Mouse (Mus musculus) T-helper 1 cell (primary cell): ENCODE measurements around the gene Slc9a8.

ENCODE experiments used
- in situ Hi-C: fragments of 300-600 bp; cut with MboI, MseI; formaldehyde crosslinking; loops from one replicate; pipeline ENCODE4 v1.15.1; 2025; ENCODE audit warnings: high pct_unique_total_duplicates

The Slc9a8 gene

GRCm38 (mm10) chr2:167483081-167483826, 61.7 kb downstream of the Slc9a8 start:
- in situ Hi-C loops: no loop called here

DNA sequence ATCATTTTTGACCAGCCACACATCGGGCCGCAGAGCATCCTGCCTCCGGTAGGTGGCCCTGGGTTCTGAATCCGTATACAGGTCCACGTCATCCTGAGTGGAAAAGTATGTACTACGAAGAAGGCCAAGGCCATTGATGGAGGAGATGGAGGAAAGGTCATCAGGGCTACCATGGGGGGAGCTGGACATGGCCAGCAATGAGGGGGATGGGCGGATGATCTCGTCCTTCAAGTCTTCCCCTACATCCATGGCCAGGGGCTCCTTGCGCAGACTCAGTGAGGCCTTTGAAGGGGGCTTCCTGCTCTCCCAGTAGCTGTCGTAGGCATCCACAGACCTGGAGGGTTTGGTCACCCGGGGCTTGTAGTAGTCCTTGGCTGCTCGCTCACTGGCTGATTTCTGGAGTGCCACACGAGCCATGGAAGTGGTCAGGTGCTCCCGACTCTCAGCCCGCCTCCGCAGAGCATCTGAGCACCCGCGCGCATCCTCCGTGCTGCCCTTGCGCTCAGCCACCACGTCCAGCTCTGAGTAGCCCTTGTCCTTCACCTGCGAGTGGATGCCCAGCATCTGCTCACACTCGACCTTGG, 62.4 kb downstream of the Slc9a8 start:
- in situ Hi-C loops: no loop called here

DNA sequence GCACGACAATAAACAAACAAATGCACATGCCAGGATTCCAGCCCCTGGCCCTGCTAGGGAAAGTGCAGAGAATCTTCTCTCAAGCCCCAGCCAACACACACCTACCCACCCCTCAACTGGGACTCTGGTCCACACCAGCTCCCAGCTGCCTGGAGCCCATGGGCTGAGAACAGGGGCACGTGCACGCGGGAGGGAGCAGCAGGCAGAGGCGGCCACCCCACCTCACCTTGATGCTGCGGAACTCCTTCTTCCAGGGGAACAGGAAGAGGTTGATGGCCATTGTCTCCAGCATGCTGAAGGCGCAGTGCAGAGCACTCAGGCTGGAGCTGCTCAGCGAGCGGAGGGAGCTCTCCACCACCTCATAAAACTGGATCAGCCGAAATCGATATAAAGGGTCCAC, 63.4 kb downstream of the Slc9a8 start:
- in situ Hi-C loops: no loop called here

DNA sequence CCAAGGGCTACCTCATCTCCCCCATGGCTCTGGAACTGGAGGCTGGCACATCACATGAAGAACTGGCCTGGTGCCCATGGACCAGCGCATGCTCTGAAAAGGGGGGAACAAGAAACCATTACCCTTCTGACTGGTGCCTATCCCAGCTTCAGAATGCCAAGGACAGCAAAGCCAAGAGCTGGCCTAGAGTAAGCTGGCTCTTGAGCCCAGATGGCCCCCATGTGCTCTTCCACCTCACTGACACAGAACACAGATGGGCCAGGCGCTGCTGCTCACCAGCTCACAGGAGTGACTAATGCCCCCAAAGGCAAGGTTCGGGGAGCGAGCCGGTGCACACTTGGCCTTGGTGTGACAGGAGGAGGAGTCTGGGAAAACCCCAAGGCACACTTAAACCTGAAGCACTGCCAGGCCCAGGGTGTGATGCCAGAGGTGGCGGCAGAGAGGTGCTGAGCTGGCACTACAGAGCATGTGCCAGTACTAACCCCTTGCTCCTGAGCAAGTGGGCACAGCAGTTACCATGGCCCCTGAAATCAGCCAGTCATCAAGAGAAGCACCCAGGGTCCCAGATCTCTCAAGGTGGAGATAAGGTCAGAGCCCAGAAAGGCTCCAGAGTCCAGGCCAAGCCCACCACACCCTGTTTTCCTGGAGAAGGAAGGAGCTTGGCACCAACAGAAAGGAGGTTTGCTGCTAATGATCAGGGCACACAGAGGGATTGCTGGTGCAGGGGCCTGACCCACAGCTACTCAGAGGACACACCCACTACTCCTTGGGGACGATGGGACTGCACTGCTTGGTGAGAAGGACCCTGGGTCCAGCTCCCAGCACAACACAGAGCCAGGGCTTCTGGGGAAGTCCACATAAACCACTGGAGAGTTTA, 64.2 kb downstream of the Slc9a8 start:
- in situ Hi-C loops: no loop called here

DNA sequence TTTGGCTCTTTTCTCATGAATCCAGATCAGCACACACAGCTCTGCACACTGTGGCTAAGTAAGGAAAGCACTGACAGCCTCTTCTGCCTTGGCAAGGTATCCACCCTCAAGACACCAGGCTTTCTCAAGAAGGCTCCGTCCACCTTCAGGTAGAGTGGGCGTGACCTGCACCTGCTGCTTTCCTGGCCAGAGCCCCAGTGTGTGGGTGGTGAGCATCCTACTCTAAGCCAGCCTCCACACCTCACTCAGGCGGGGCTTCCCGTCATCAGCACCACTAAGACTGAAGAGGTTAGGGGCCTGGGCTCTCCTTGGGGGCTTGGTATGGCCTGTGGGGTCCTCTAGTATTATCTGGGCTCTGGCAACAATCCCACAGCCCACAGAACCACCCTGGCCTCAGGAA, 65.1 kb downstream of the Slc9a8 start:
- in situ Hi-C loops: no loop called here

DNA sequence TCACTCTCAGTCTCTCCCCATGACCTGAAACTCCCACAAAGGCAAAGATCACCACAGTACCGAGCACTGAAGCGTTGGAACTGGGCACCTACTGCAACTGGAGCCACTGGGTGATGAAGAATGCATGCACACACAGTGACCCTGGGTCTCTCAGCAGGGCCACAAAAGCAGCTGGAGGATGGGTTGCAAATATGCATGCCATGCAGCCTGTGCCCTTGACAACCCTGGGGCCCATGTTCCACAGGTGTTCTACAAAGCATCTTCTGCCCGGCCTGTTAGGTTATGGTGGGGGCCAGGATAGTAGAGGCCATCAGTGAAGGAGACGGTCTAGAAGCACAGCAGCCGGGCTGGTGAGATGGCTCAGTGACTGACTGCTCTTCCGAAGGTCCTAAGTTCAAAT, 66.0 kb downstream of the Slc9a8 start:
- in situ Hi-C loops: no loop called here

- in situ Hi-C loops: no loop called here
These were observed 66.5 kb downstream of the Slc9a8 start for GRCm38 (mm10) chr2:167487994-167488393.

DNA sequence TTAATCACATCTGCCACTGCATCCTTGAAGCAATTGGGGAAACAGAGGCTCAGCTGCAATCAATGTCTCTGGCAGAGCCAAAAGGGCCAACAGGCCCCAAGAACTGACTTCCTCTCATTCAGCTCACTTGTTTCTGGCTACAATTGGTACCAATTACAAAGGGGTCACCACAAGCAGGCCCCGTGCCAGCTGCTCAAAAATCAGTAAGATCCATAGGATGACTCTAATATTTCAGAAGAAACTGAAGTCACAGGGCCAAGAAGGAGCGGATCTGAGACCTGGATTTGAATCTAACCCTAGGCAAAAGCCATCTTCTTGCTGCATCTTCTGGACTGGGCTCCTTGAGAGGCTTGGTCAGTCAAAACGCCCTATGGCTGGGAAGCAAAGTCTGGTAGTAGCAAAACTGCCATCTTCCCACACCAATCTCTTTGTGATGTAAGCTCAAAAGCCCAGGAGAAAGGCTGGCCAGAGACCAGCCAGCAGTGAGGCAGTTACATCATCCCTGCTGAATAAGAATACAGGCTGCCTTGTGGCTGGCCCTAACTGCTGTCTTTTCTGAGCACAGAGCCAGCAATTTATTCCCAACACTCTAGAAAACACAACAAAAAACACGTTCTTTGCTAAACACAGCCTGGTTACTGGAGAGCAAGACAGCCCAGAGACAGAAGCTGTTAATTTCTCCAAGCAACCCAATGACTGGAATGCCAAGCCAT, 69.5 kb downstream of the Slc9a8 start:
- in situ Hi-C loops: no loop called here

DNA sequence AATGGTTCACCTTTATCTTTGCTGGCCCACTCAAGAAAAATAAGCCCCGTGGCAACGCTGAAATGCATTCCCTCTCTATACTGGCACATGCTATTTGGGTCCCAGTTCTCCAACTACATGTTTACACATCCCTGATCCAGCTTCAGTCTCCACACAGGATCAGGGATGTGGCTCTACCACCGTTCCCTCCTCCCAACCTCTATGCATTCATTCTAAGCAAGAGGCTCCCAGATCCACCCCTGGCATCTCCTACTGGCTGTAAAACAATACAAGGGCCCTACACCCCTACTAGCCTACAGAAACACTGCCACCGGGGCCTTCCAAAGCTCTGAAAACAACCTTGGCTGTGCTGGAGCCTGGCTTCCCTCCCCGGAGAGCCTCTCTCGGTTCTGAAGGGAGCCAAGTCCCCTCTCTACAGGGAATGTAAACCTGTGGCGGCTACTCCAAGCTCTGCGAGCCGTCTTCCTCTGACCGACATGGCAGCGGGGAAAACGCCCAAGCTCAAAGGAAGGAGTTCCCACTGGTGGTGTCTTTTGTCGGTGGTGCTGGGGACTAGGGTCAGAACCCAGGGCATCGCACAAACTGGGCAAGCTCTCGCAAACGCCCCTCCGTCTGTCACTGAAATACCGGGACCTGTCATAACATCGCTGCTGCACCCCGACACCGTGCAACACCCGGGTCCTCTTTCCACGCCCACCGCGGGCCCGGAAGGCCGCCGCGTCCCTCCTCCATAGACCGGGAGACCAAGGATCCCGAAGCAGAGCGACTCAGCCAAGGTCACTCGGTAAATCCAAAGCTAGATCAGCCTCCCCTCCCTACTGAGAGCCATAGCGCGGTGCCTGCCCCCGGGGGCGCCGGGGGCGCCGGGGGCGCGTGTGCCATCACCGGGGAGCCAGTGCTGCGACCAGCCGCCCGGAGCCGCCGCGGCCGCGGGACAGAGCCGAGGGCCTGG, 70.5 kb downstream of the Slc9a8 start, which contains the start of gene Rnf114:
Rnf114 (plus strand) TSS at position 889 of the 952 bp plus-strand sequence.
- in situ Hi-C loops: no loop called here

DNA sequence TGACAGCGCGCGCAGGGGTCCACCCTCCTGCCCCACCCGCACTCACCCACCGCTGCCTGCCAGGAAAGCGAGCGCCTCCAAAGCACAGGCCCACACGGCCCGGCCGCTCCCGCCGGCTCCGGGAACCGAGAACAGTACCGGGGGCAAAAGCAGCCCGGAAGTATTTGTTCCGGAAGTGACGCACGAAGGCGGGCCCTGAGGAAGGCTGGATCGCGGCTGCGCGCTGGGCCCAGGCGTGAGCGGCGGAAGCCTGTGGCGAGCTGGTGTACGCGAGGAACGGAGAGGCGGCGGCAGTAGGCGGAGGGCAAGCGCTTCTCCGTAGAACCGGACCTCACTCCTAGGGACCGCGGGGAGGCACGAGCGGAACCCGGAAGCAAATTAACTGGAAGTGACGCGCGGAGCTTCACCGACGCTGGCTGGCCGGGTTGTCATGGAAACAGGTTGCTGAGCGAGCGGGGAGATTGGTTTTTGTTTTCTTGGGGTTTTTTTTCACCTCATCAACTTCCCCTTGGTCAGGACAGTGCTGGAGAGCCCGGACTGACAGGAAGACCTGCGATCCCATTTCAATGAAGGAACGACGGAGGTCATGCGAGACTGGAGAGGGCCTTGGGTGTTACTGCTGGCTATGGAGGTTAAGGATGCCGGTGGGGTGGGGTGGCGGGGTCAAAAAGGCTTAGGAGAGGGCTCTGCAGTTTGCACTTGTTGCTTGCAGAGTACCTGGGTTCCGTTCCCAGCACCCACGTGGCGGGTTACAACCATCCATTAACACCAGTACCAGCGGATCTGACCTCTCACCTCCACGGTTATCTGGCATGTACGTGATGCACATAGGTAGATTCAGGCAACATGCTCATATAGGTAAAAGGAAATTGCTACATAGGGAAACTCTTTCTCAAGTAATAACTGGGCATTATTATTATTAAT, 71.5 kb downstream of the Slc9a8 start, which contains the start of gene Spata2:
Spata2 (minus strand) TSS at position 175 of the 924 bp plus-strand sequence.
- in situ Hi-C loops: no loop called here

- in situ Hi-C loops: no loop called here
These were observed 74.9 kb downstream of the Slc9a8 start for GRCm38 (mm10) chr2:167496437-167496836.

GRCm38 (mm10) chr2:167497272-167497671, 75.8 kb downstream of the Slc9a8 start:
- in situ Hi-C loops: no loop called here

- in situ Hi-C loops: loop anchor here (5.0 kb wide), 1 partner anchor 440 kb away; the partner anchor contains the start of gene Znfx1
These were observed 81.2 kb downstream of the Slc9a8 start for GRCm38 (mm10) chr2:167502554-167503252.

GRCm38 (mm10) chr2:167503253-167503895, 81.9 kb downstream of the Slc9a8 start:
- in situ Hi-C loops: loop anchor here (5.0 kb wide), 1 partner anchor 441 kb away; the partner anchor contains the start of gene Znfx1

DNA sequence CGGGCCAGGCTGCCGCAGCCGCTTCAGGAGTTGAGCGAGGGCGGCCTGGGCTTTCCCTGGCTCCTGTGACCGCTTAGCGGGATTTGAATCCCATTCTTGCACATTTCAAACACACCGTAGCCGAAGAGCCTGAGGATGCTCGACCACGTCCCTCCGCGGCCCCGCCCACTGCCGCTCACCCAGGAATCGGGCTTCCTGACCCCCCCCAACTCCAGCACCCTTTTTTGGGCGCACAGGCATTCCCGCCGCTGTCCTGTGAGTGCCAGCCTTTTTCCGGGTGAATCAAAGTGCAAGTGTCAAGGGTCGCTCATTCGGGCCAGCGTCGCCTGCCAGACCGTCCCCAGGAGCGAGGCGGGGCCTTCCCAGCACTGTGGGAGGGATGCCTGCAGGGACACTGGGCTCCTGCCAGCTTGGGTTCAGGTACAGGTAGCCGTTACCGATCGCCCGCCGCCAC, 82.4 kb downstream of the Slc9a8 start:
- in situ Hi-C loops: loop anchor here (5.0 kb wide), 1 partner anchor 442 kb away; the partner anchor contains the start of gene Znfx1

- in situ Hi-C loops: no loop called here
These were observed 83.6 kb downstream of the Slc9a8 start for GRCm38 (mm10) chr2:167505127-167505526.

- in situ Hi-C loops: no loop called here
These were observed 85.2 kb downstream of the Slc9a8 start for GRCm38 (mm10) chr2:167506546-167507260.
